Mouse (Mus musculus) embryonic fibroblast, embryonic 13.5 days (primary cell): ENCODE results near the gene Cd5. TPM values are rescaled to one million over a fixed set of nuclear protein-coding genes. Genes with fewer than 3 reads are reported as not detected.

Experiments used
- H3K27ac ChIP-seq: 2 replicates; pipeline ENCODE4 v1.5.1; 2012; ENCODE audit warnings: low read length, control low read depth, inconsistent platforms; ENCODE audit not compliant: insufficient read depth
- H3K4me1 ChIP-seq: 2 replicates; pipeline ENCODE4 v1.6.1; 2011; ENCODE audit warnings: low read length; ENCODE audit not compliant: control insufficient read depth, insufficient read depth
- H3K4me3 ChIP-seq: 2 replicates; pipeline ENCODE4 v1.5.1; 2011; ENCODE audit warnings: mild to moderate bottlenecking, control low read depth, low read length; ENCODE audit not compliant: insufficient read depth
- CTCF ChIP-seq: IDR thresholded peaks from 2 replicates; pipeline ENCODE4 v1.5.1; 2011; ENCODE audit warnings: mild to moderate bottlenecking, control low read depth, low read length, moderate library complexity, borderline replicate concordance; ENCODE audit not compliant: insufficient read depth
- POLR2A ChIP-seq: IDR thresholded peaks from 2 replicates; pipeline ENCODE4 v1.6.1; 2011; ENCODE audit warnings: low read depth, mild to moderate bottlenecking, control low read depth, low read length, moderate library complexity
- polyA plus RNA-seq: library from polyadenylated mRNA; stranded (reverse); fragments of >200 nt; gene quantifications from 2 replicates; pipeline ENCODE4 v1.2.4, GENCODE M21; 2011; ENCODE audit warnings: low read depth; ENCODE audit not compliant: missing spikeins, insufficient read length

Gene Cd5
- polyA plus RNA-seq, 1 experiment: not detected

GRCm38 (mm10) chr19:10759983-10760831 lies 21.4 kb upstream of the Cd5 start:
- Histone ChIP-seq H3K27ac (no peak overlapping the region), H3K4me3 (no peak overlapping the region)
- TF ChIP-seq POLR2A: no peak
- TF ChIP-seq CTCF: no peak

DNA sequence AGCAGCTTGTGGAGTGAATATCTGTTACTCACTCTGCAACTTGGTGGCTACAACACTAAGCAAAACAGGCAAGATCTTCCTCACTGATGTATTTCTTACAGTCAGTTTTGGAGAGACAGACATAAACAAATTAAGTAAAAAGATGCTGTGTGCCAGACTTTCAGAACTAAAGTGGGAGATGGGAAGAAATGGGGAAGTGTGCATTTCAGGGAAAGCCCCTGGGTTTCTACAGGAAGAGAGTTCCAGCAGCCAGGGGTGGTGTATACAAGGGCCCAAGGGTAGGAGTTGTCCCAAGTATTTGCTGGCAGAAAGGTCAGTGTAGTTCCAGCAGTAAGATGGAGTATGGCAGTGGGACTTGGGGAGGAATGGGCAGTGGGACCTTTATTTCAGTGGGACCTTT lies 20.7 kb upstream of the Cd5 start:
- Histone ChIP-seq H3K4me3 (no peak overlapping the region), H3K27ac (no peak overlapping the region), H3K4me1 (no peaks in the 10 kb centered on the region)
- no peak for TF ChIP-seq CTCF
- TF ChIP-seq POLR2A: no peak

More at GRCm38 (mm10) chr19:10759983-10760831, 21.4 kb upstream of the Cd5 start:
- no peaks in the 10 kb centered on the region for H3K4me1 ChIP-seq

DNA sequence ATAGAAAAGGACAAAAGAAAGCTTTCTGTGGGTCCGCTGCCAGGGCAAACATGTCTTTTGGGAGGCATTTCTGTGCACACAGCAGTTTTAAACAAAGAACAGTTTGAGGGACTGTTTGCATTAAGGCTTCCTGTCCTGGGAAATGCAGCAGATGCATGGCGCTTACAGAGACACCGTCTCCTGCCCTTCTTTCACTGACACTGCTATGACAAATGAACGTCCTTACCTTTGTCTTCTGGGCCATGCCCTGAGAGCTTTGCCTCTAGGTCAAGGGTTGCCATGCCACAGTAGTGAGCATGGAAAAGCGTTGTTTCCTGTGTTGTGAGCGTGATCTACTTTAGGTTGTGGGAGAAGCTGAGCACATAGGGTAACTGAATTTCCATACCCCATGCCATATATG lies 19.9 kb upstream of the Cd5 start:
- no peak for TF ChIP-seq CTCF
- no peak for TF ChIP-seq POLR2A
- H3K4me3 ChIP-seq: no peak overlapping the region
- no peak overlapping the region for H3K27ac ChIP-seq
- H3K4me1 ChIP-seq: no peaks in the 10 kb centered on the region

DNA sequence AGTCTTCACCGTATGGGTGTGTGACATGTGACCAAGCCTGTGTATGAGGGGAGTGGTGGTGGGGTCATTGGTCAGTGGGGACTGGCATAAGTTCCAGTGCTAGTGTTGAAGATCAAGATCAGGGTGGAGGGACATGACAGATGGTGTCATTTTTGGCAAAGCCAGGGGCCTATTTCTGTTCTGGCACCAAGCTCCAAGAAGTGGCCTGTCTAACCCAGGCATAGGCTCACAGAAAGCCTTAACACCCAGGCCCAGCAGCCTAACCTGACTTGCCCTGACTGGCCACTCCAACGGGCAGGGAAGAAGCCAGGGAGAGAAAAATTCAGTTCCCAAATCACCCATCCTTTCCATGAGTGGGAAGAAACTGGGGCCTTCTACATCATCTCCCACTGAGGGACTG lies 18.7 kb upstream of the Cd5 start:
- Histone ChIP-seq H3K4me3 (no peak overlapping the region), H3K27ac (no peak overlapping the region), H3K4me1 (no peaks in the 10 kb centered on the region)
- TF ChIP-seq POLR2A (no peak), CTCF (no peak)

DNA sequence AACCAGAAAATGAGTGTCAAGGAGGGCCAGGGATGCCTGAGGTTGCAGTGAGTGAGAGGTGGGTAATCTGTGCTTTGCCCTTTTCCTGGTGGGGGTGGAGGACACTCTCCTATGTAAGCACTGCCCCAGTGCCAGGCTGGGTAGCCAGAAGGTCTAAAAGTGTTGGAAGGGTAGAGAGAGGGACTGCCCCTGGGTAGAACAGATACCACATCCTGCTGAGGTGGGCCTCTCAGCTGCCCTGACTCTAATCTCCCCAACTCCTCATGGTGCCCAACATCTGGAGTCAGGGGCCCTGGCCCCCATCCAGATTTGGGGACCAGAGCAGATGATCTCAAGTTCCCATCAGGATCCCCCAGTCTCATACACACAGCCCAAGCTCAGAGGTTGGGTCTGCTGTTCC lies 18.3 kb upstream of the Cd5 start:
- no peak overlapping the region for H3K4me3 ChIP-seq
- H3K4me1 ChIP-seq: no peaks in the 10 kb centered on the region
- TF ChIP-seq CTCF: no peak
- TF ChIP-seq POLR2A: no peak
- H3K27ac ChIP-seq: no peak overlapping the region

- Histone ChIP-seq H3K4me3 (no peak overlapping the region), H3K4me1 (no peaks in the 10 kb centered on the region), H3K27ac (no peak overlapping the region)
- TF ChIP-seq CTCF (no peak), POLR2A (no peak)
These were observed 13.8 kb upstream of the Cd5 start for GRCm38 (mm10) chr19:10752646-10753045.

GRCm38 (mm10) chr19:10752106-10752505 lies 13.3 kb upstream of the Cd5 start:
- Histone ChIP-seq H3K27ac (no peak overlapping the region), H3K4me1 (no peaks in the 10 kb centered on the region), H3K4me3 (no peak overlapping the region)
- TF ChIP-seq CTCF: no peak
- no peak for TF ChIP-seq POLR2A

GRCm38 (mm10) chr19:10751607-10752006 lies 12.8 kb upstream of the Cd5 start:
- TF ChIP-seq CTCF (no peak), POLR2A (no peak)
- Histone ChIP-seq H3K4me1 (no peaks in the 10 kb centered on the region), H3K4me3 (no peak overlapping the region), H3K27ac (no peak overlapping the region)

- Histone ChIP-seq H3K4me3 (no peak overlapping the region), H3K27ac (no peak overlapping the region), H3K4me1 (no peaks in the 10 kb centered on the region)
- no peak for TF ChIP-seq POLR2A
- no peak for TF ChIP-seq CTCF
These were observed 11.4 kb upstream of the Cd5 start for GRCm38 (mm10) chr19:10750161-10750560.

- no peak for TF ChIP-seq CTCF
- no peak for TF ChIP-seq POLR2A
- H3K4me3 ChIP-seq: no peak overlapping the region
- no peak overlapping the region for H3K27ac ChIP-seq
- H3K4me1 ChIP-seq: no peaks in the 10 kb centered on the region
These were observed 10.5 kb upstream of the Cd5 start for GRCm38 (mm10) chr19:10749295-10749694.
